Mouse (Mus musculus) layer of hippocampus, postnatal 36 days (tissue): ENCODE data around the gene Emc7. TPM values are rescaled to one million over a fixed set of nuclear protein-coding genes. Genes with fewer than 3 reads are reported as not detected.
"Not testable (repeated sequence)": the region's sequence is repeated elsewhere in the genome, so short reads cannot be mapped to it uniquely, and the experiment has no call there.

Experiments used
- DNase-seq, 2 experiments: peaks; one replicate each; pipeline ENCODE4 v3.0.0; 2022
- total RNA-seq, 2 experiments: library from RNA; stranded (reverse); gene quantifications; 2 replicates each; pipeline ENCODE4 v1.2.3; 2021

Emc7 gene
- total RNA-seq, result 10 to 100 TPM; 44.5 to 45.3 TPM

DNA sequence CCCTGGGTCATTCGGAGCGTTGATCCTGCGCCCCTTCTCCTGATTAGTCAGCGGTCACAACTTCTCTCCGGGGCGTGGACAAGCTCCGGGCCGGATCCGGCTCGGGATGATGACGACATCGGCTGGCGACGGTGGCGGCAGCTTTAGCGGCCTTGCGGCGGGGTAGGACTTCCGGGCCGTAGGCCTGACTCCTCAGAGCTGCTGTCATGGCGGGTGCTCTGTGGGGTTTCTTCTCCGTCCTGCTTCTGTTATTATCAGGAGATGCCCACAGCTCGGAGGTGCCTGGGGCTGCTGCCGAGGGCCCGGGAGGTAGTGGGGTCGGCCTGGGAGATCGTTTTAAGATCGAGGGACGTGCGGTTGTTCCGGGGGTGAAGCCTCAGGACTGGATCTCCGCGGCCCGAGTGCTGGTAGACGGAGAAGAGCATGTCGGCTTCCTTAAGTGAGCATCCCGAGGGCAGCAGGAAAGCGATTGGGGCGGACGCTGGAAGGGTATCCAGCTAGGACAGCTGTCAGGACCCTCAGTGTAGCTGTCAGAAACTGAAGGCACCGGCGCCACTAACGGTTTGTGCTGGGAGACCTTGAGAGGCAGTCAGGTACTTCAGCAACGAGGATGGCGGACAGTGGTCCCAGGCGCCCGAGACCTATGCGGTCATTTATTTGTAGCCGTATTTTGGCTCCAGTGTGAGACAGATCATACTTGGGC is at the start of gene Emc7:
Emc7 (plus strand) TSS at position 136 of the 703 bp plus-strand sequence.
- peak; percentile 97 to 99 for DNase-seq

DNA sequence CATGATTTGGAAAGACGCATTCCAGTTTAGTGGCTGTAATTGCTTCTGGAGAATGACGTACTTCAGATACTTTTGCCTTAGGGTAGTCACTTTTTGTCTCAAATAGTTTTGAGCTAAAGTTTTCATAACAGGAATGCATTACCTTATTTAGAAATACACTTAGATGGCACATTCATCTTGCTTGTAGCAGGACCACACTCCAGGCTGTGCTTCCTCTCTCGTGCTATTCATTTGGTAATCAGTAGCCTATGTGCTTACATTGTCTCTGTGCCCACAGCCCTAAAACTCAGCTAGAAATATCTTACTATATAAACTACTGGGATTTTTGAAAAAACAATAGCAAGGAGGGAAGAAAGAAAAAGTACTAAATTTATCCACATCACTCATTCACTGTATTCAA is 47.8 kb upstream of the Emc7 start:
- DNase-seq, result no peak

DNA sequence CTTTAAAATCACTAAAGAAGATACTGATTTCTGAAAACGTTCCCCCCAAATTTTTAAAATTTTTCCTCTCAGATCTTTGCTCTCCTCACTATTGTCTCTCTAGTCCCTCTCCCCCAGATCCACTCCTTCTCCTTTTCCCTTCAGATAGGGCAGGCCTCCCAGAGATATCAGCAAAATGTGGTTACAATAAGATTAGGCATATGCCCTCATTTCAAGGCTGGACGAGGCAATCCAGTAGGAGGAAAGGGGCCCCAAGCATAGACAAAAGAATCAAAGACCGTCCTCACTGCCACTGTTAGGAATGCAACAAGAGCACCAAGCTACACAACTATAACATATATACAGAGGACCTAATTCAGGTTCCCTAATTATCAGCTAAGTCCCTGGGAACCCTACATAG is 29.5 kb upstream of the Emc7 start:
- DNase-seq, result no peak

DNA sequence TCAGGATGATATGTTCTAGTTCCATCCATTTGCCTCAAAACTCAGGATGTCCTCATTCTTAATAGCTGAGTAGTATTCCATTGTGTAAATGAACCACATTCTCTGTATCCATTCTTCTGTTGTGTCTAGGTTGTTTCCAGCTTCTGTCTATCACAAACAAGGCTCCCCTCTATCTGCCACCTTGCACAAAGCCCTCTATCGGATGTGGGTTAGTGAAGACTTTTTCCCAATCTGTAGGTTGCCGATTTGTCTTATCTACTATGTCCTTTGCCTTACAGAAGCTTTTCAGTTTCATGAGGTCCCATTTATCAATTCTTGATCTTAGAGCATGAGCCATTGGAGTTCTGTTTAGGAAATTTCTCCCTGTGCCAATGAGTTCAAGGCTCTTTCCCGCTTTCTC is 26.3 kb upstream of the Emc7 start:
- DNase-seq, result not testable (repeated sequence)

DNA sequence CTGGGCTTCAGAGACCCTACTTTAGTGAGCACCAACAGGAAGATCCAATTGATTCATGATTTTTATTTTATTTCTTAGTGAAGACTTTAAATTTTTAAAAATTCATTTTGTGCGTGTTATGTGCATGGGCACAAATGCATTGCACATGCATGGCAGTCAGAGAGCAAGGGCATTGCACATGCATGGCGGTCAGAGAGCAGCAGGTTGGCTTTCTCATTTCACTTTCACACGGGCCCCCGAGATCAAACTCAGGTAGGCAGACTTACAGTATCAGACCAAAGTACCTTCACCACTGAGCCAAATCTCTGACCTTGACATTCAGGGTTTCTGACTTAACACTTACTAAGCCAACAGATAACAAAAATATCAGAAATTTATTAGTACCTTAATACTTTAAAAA is 25.1 kb upstream of the Emc7 start:
- DNase-seq, result no peak

DNA sequence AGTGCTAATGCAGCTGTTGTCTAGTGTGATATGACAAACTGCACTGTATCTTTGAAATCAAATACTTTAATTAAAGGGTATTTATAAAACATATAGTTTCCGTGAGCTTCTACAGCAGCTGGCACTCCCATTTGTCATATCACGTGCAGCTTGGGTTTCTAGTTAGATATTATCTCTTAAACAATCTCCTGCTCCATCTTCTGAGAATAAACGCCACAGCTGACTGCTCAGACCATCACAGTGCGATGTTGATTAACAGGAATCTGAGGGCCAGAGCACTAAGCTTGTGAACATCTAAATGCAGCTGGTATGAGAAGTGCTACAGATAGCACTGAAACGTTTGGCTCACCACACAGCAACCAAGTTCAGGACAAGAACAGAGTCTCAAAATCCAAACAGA is 24.4 kb upstream of the Emc7 start:
- DNase-seq, result no peak

DNA sequence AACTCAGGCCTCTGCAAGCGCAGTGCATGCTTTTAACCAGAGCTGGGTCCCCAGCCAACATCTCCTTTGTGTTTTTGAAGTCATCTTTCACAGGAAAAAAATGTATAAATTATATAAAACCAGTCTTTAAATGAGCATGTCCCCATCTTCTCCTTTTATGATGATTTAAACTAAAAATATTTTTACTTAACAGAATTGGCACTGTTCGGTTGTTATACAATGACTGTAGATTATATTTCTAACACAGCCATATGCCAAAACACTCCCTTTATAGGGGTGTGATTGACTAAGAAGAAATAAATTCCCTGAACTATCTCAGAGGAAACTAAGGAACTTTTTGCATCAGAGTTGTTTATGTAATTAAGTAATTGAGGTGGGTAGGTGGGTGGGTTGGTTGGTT is 22.3 kb upstream of the Emc7 start:
- DNase-seq, result no peak

DNA sequence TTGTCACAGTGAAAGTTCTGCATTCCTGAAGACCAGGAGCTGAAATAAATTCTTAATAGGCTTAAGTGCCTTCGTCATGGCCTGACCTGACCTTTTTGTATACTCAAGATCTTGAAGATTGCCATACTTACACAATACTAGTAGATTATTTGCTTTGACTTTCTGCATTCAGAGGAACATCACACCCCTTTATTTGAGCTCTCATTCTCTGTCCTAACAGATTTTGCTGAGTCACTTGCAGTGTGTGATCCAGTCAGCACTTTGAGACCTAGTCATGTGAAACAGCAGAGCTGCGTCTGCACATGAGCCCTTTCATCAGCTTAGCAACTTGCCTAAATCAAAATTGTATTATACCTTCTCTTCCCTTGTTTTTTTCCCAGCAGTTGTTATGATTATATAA is 21.4 kb upstream of the Emc7 start:
- no peak for DNase-seq

DNA sequence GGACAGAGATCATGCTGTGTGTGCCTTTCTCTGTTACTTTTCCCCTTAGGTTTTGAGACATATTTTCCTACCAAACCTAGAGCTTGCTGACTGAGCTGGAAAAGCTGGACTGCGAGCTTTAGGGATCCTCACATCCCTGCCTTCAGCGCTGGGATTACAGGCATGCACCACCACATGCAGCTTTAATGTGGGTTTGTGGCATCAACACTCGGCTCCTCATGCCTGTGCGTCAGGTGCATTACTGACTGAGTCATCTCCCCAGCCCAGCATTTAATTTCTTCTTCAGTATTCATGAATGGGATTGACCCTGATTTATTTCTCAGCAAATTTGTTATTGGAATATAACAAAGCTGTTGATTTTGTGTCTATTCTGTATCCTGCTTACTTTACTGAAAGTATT is 18.5 kb upstream of the Emc7 start:
- DNase-seq, result no peak

DNA sequence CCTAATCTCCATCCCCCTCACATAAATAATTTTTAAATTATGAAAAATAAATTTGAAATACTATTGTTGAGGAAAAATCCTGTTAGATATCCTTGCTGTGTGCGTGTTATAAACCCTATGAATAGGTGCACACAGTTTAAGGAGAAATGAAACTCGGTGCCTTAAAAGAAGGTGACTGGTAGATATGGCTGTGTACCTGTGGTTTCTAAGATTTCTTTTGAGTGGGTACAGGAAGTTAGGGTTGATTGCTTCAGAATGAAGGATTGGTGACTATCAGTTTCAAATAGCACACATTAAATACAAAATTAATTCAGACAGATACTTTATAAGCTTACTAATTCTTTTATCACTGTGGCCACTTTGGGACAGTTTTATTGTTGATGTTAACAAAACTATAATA is 17.2 kb upstream of the Emc7 start:
- no peak for DNase-seq

DNA sequence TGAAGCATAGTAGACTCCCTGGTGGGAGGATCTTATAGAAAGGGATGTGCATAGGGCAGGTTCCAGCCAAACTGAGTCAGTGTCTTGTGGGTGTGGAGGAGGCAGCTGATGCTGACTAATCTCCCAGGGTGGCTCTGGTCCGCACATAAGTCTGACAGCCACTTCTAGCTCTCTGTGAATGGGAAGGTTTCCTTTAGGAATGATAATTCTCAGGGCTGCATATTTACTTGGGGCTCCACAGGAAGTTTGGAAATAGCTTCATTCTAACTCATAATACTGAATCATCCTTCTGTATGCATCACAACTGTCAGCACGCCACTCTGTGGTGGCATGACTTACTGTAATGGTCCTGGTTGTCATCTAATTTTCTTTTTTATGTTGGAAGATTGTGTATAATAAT is 11.3 kb upstream of the Emc7 start:
- DNase-seq, result no peak

DNA sequence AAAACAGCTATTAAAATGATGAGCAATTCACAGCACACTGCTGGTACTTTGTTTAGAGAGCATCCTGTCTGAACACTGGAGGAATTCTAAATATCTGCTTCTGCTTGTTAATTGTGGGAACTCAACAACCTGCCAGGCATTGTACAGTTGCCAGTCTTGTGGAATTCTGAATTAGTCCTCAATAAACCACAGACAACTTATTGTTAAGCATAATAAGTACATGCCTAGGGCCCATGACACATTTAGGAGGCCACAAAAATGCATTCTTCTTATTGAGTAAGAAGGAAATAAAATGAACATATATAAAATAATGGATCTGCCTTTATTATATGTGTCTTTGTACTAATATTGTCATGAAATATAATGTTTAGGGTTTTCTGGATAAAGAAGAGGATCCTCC is 9.3 kb upstream of the Emc7 start:
- no peak for DNase-seq

DNA sequence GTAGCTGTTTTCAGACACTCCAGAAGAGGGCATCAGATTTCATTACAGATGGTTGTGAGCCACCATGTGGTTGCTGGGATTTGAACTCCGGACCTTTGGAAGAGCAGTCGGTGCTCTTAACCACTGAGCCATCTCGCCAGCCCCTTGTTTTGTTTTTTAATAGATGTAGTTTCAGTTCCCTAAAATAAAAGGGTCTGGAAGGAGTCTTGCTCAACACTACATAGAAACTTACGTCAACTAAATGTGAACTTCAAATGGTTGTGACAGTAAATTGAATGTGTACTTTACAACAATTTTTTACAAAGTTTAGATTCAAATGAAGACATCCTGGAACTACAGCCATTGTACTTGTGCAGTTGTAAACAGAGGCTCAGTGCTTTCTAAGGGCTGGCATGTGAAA is 6.8 kb upstream of the Emc7 start:
- DNase-seq, result not testable (repeated sequence)

DNA sequence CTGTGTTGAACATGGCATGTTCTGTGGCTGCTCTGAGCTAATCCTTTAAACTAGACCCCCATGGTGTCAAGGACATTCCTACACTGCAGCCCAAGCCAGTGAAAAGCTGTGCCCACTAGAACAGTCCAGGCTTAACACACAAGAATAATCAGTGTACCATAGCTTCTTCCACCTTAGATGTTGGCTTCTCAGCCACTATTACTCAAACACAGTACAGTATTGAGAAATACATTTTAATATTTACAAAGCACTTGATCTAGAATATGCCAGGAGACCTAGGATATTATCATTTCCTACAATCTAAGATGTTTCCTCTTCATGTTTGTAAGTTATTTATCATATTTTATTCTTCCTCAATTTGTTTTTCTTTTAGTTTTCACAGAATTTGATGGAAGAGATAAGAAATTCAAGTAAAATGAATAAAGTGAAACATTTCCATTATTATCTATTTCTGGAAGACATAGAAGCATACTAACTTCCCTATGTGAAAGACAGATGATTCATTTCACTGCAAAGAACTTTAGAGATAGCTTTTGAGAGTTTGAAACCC is 6.2 kb upstream of the Emc7 start:
- DNase-seq, result no peak

DNA sequence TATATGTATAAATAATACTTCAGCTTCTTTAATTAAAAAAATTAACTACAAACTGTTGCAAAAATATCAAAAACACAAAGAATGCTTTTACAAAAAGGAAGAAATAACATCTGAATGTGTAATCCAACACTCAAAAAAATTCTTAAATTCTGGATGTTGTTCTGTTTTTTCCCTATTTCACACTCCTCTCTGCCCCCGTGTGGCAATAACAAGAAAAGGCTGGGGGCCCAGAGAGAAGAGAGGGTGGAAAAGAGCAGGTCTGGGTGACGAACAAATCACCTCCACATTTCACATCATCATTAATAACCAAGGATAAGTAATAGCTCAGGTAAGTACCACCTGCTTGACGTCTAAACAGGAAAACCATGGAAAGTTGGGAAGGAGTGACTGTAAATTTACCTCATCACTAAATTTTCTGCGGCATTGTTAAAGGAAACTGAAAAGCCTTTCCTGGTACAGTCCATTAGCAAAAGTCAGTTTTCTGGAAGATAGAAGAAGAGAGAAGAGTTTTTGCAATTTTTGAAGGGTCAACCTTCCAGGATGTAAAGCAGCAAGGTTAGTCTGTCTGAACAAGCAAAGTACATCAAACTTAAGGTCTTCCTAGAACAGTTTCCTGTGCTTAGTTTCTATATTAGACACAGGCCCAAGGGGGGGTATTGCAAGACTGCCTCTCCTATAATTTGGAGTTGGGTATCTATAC is 5.0 kb upstream of the Emc7 start:
- DNase-seq, result no peak

DNA sequence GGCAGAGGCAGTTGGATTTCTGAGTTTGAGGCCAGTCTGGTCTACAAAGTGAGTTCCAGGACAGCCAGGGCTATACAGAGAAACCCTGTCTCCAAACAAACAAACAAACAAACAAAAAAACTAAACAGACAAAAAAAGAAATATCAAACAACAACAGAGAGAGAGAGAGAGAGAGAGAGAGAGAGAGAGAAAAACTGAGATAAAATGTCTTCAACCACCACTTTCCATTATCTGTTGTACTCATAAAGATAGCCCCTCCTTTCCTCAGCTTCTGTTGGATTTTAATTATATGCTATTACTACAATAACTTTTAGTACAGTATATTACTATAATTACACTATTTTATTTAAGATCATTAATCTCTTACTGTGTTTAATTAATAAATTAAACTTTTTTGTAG is 2.3 kb upstream of the Emc7 start:
- not testable (repeated sequence) for DNase-seq

DNA sequence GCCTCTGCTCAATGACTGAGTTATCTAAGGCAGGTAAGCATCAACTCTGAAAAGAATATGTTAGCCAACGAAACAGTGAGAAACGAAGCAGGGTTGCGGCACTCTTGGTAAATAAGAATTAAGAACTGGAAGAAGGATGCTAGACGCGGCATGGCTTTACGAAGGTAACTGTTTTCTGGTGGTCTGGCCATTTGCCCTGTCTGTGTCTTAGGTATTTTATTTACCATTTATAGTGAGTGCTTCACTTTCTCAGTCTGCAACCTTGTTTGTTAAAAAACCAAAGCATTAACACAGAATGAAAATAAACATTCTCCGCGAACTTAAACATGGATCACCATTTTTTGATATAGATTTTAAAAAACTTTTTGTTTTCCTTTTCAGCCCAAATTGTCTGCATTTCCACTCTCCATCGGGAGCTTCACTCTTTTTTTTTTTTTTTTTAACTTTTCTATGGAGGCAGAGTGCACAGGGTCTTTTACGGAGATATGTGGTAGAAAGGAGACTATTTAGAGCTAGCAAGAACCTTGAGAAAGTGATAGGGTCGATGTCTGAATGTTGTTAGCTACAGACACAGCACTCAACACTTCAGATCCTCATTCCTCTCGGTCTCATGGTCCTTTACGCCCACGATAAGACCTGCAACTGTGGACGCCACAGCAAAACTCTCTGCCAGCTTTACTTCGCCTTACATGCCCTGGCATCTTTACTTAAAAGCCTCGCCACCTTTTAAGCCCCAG is 504 bp upstream of the Emc7 start:
- no peak for DNase-seq

DNA sequence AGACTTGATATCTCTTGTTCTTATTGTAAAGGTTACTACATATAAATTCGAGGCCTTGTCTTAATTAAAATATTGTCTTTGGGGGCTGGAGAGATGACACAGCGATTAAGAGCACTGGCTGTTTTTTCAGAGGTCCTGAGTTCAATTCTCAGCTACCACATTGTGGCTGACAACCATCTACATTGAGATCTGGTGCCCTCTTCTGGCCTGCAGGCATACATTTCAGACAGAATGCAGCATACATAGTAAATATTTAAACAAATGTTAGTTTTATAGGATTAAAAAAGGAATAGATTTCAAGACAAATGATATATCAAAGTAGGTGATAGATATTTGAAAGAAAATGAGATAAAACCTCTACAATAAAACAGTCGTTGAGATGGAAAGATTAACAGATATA is 5.8 kb downstream of the Emc7 start:
- DNase-seq, result no peak

DNA sequence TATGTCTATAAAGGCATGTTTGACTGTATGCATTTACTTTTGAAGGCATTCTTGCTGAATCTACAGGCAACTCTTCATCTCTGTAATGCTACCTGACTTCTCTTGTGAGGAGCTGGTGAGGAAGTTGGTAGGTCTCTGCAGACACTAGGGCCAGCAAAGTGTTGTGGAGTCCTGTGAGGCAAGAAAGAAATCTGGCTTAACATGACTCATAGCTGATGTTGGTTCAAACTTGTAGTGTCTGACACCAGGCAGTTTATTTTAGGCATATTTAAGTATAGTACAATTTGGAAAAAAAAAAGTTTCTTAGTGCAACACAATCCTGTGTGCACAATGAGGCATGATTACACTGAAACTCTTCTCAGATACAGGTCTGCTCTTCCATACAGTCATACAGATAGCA is 14.7 kb downstream of the Emc7 start:
- no peak for DNase-seq

DNA sequence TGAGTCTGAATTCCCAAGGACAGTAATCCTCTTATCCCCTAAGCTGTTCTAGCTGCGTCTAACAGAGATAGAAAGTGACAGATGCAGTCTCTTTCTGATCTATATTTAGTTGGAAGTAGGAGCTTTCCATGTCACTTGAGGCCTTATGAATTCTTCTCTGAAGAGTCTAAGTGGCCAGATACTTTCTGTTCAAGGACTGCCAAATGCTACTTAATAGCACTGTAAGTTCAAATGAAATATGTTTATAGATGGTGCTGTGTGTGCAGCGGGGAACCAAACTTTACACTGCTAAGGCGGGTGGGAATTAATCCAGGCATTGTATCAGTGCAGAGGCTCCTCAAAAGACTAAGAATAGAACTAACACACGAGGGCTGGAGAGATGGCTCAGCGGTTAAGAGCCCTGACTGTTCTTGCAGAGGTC is 16.2 kb downstream of the Emc7 start:
- DNase-seq, result no peak

DNA sequence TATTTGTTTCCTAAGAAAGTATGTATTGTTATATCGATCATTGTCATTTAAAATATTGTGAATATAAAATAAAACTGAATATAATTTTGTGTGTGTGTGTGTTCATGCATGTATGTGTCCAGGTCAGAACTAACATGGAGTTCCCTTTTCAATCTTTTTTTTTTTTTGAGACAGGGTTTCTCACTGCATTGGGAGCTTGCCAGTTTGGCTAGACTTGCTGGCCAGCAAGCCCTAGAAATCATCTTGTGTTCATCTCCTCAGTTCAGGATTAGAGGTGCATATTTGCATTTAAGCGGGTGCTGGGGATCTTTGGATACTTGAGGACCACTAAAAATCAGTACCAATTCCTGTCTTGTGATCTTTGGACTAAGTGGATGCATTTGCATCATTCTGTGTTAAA is 17.3 kb downstream of the Emc7 start:
- DNase-seq, result no peak

DNA sequence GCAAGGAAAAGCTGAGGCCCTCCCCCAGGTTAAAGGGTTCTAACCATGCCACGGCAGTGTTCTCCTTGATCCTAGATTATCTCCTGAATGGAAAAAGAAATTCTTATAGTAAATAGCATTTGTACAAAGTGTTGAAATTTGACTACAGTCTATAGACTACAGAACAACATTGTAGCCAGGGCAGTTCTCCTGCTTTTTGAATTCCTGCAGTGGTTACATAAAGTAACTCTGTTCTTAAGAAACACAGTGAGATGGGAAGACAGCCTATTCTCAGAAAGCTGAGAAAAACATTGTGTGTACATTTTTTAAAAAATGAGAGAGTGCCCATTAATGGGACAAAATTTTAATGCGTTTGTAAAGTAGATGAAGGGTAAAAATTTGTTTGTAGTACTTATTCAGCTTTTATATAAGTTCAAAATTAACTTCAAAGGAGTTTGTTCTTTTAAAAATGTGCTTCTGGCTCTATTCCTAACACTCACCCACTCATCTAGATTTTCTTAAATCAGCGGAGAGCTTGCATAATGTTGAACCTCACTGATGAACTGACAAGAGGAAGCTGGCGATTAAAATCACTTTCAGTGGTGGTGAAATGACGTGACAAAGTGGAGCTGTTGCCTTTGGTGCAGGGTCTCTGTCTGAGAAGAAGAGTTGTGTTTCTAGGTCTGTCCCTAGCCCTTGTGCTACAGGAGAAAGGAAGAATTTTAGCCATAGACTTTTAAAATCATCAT is 20.4 kb downstream of the Emc7 start:
- no peak for DNase-seq

DNA sequence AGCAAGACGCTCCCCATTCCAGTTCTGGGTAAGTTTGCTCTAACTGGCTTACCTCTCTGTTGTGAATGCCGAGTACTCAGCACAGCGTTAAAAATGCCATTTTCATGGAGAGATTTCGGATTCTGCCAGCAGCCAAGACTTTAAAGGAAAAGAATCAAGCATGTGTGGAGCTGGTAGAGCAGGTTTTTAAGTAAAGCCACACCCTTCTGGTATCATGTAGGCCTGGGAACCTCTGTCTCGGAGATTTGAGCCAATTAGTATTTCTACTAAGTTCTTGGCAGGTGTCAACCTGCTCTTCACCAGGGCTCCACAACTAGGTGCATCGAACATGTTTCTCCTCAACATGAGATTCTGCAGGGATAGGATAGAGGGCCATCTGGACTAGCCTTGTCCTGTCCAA is 21.8 kb downstream of the Emc7 start:
- no peak for DNase-seq
